Mouse (Mus musculus): ENCODE measurements around the gene Olfr259.

The Olfr259 gene

DNA sequence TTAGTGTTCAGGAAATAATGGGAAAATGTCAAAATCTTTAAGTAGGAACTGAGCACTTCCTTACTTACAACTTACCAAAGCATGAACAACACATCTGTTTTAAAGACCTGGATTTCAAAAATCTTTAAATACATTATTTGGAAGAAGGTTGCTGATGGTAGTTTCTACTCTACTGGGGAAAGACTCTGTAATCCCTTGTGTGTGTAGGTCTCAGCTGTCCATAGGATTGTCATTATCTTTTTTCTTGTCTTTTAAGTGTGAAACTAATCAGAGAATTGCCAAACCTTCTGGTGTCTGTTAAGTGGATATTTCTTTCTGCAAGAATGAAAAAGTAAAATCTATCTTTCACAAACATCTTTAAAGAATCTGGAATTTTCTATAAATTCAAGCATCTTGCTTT, at the start of gene Olfr259:
Olfr259 (minus strand) TSS at position 101 of the 400 bp plus-strand sequence.
- DNase-seq = no peak

DNA sequence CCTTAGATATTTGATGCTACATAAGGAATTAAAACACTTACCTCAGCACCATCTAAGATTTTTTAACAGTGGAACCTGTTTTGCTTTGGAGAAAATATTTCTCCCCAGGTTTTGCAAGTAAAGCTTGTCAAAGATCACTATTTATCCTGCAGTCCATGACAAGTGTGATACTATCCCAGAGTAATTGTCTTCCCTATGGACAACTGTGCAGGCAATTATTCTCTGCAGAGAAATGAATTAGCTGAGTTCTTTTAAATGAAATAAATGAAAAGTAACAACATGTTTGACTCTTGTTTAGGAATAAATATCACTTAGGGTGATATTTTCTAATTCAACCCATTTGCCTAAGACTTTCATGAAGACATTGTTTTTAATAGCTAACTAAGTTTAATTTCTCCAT, 38.2 kb upstream of the Olfr259 start, which contains the start of gene Olfr1111:
Olfr1111 (minus strand) TSS at position 101 of the 400 bp plus-strand sequence.
- no peak for DNase-seq

DNA sequence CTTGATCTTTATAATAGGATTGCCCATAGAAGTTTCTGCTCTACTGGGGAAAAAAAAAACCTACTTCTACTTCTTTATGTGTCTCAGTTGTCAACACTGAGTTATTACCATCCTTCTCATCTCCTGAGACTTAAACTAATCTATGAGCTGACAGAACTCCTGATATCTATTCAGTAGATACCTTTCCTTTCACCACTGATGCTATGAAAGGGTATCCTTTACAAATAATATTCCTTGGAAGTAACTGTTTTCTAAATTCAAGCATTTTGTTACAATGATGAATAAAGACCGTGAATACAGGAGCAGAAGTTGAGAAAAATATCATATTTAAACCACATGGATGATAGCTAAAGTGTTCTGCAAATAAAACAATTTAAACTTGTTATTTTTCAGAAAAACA, 25.8 kb upstream of the Olfr259 start, which contains the start of gene Olfr1110:
Olfr1110 (minus strand) TSS at position 101 of the 400 bp plus-strand sequence.
- no peak for DNase-seq

DNA sequence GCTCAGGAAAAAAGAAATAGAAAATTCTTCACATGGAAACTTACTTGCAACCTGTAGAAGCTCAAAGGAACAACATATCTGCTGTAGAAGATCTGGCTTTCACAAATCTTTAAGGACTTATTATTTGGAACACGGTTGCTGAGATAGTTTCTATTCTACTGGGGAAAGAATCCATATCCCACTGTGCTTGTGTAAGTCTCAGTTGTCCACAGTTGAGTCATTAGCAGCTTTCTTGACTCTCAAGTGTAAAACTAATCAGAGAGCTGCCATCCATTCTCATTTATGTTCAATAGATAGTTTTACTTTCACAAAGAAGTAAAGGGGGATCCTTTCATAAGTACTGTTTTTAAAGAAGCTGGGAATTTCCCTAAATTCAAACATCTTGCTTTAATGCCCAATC, 18.5 kb downstream of the Olfr259 start, which contains the start of gene Olfr1109:
Olfr1109 (minus strand) TSS at position 101 of the 400 bp plus-strand sequence.
- no peak for DNase-seq

DNA sequence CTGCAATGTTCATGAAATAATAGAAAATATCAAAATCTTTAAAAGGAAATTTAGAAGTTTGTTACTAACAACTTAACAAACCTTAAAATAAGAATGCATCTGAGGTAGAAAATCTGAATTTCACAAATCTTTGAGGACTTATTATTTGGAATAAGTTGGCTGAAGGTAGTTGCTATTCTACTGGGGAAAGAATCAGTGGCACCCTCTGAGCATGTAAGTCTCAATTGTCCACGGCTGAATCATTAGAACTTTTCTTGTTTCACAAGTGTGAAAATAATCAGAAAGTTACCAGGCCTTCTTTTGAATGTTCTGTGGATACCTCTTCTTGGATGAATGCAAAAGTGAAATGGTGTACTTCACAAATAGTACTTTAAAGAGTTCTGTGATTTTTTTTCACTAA, 38.6 kb downstream of the Olfr259 start, which contains the start of gene Olfr1107:
Olfr1107 (minus strand) TSS at position 101 of the 400 bp plus-strand sequence.
- DNase-seq = no peak

All from cerebellum, postnatal 25 days (tissue).